Mouse (Mus musculus): ENCODE data around the gene Jund.

DNA sequence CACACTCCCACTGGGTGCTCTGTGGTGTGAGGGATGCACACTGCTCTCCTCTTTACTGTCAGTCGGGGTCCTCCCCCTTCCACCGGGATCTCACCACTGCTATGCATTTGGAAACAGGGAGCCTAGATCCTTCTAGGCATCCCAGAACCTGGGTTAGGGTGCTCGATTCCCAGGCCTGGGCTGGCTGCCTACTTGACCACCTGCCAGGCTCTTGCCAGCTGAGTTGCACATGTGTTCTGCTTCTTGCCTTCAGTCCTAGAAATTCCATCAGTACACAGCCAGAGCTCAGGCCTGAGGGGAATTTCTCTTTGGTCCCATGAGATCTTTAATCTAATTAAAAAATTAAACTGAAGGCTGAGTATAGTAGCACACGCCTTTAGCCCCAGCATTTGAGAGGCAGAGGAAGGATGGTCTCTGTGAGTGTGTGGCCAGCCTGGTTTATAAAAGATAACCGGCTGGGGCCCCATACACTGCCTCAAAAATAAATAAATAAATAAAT is 8.8 kb upstream of the Jund start:
- TF ChIP-seq CTCF (IDR thresholded peaks at IDR 0.05) (no peak), EP300 (IDR thresholded peaks at IDR 0.05) (no peak)
